Mouse (Mus musculus) testis, adult 2 months (tissue): Measurements from ENCODE around the gene Serpinb5.

Source experiments
- CTCF ChIP-seq: fragments of 200-500 bp; IDR thresholded peaks from 2 replicates; pipeline ENCODE4 v1.5.1; 2012; ENCODE audit warnings: low read depth, mild to moderate bottlenecking, inconsistent platforms, low read length, moderate library complexity; ENCODE audit not compliant: control insufficient read depth, insufficient read depth, insufficient replicate concordance
- POLR2A ChIP-seq: fragments of 200-500 bp; IDR thresholded peaks from 2 replicates; pipeline ENCODE4 v1.6.1; 2012; ENCODE audit warnings: low read depth, mild to moderate bottlenecking, inconsistent platforms, low read length, moderate library complexity; ENCODE audit not compliant: control insufficient read depth

DNA sequence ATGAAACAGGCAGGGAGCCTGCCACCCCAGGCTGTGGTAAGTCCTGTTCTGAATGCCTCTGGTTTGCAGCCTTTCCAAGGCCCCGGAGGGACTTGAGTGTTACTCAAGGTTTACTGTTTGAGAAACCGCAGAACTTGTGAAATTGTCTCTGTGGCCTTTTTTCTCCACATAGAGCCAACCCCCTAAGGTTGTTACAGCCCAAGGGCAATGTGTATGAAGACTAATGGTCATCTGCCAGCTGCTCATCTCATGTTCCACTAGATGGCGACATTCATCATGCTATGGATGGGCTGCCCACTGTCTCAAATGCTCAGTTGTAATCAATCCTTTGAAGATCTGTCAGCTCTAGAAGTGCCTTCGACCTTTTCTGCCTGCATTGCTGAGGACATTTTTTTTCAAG, 40.4 kb downstream of the Serpinb5 start:
- TF ChIP-seq CTCF (no peak), POLR2A (no peak)
